Mouse (Mus musculus): ENCODE results near the gene Foxb2. TPM values are rescaled to one million over a fixed set of nuclear protein-coding genes. Genes with fewer than 3 reads are reported as not detected.

Foxb2 gene
- polyA plus RNA-seq (2014; fragmentation: Nextera tagmentation; extraction: Ambion mirVana), result 0.16 TPM in 1 of 2 replicates, not detected in the other

DNA sequence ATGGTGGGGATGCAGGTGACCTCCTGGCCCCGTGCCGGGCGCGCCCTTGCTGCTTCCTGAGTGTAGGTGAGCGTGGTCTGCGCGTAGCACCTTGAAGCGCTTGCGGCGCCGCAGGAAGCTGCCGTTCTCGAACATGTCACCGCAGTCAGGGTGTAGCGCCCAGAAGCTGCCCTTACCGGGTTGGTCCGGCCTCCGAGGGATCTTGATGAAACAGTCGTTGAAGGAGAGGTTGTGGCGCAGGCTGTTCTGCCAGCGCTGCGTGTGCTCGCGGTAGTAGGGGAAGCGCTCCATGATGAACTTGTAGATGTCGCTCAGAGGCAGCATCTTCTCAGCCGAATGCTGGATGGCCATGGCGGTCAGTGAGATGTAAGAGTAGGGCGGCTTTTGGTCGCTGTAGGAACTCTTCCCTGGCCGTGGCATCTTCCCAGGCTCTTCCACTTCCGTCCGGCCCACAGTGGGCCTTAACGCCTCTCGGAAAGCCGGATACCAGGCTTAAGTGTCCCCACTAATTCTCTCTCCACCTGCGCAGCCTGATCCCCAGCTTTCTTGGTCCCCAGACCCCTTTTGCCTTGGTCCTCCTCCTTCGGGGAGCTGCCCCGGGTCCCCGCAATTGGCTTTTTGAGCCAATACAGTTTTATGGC, at the start of gene Foxb2:
Gene Foxb2, minus strand, starts transcription at position 585 of the 641 bp plus-strand sequence.
- H3K9ac ChIP-seq (ENCODE audit: low read length), result peak within 1 kb of the TSS; percentile 22; the same call in 1 of the 2 replicates
- peaks cover 100% of the 10 kb centered on the region for H3K27me3 ChIP-seq (ENCODE audit: control insufficient read depth, insufficient read depth, low read length)
- peak within 1 kb of the TSS; percentile 61 for H3K4me2 ChIP-seq (ENCODE audit: low read depth)
- no peaks in the 10 kb centered on the region for H3K36me3 ChIP-seq (ENCODE audit: control insufficient read depth, insufficient read depth, low read length)
- peaks cover 17% of the 10 kb centered on the region for H3K4me1 ChIP-seq (ENCODE audit: control insufficient read depth, insufficient read depth, low read length)
- H3K4me3 ChIP-seq (ENCODE audit: low read depth, low read length), result peak within 1 kb of the TSS; percentile 40
- no peak within 1 kb of the TSS for H3K27ac ChIP-seq (ENCODE audit: low read depth, low read length)
- ATAC-seq (ENCODE audit: insufficient read depth, low FRiP score, low TSS enrichment) (no peak), DNase-seq (ENCODE audit: low spot score) (peak; percentile 58)
- H3K9me3 ChIP-seq (ENCODE audit: control insufficient read depth, low read length), result no peaks in the 10 kb centered on the region
- WGBS, result under 1% methylated on average over 40 of the region's 40 CpGs

GRCm38 (mm10) chr19:16911507-16911906, 37.9 kb upstream of the Foxb2 start:
- H3K27ac ChIP-seq (ENCODE audit: low read depth, low read length), result no peak overlapping the region
- H3K4me2 ChIP-seq (ENCODE audit: low read depth), result no peak overlapping the region
- no peaks in the 10 kb centered on the region for H3K36me3 ChIP-seq (ENCODE audit: control insufficient read depth, insufficient read depth, low read length)
- H3K27me3 ChIP-seq (ENCODE audit: control insufficient read depth, insufficient read depth, low read length), result no peaks in the 10 kb centered on the region
- H3K4me1 ChIP-seq (ENCODE audit: control insufficient read depth, insufficient read depth, low read length), result no peaks in the 10 kb centered on the region
- ATAC-seq (ENCODE audit: insufficient read depth, low FRiP score, low TSS enrichment) (no peak), DNase-seq (ENCODE audit: low spot score) (no peak)
- no peaks in the 10 kb centered on the region for H3K9me3 ChIP-seq (ENCODE audit: control insufficient read depth, low read length)
- no peak overlapping the region for H3K4me3 ChIP-seq (ENCODE audit: low read depth, low read length)
- H3K9ac ChIP-seq (ENCODE audit: low read length), result no peak overlapping the region
- 87% methylated on average over 5 of the region's 5 CpGs for WGBS

DNA sequence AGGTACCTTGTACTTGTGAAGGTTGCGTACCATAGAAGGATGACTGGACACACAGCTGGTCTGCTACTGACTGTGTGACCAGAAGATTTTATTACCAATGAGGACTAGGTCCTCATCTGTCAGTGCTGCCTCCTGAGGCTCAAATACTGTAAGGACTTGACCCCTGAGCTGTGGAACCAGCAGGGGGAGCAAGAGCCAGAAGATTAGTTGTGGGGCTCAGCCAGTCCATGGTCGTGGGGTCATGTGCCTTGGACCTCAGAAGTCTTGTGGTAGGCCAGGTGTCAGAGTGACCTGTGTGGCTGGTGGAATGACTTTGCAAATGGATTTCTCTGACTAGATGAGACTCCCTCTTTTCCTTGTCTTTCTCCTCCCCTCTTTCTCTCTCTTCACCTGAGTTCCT, 29.5 kb upstream of the Foxb2 start:
- no peak overlapping the region for H3K4me2 ChIP-seq (ENCODE audit: low read depth)
- no peaks in the 10 kb centered on the region for H3K4me1 ChIP-seq (ENCODE audit: control insufficient read depth, insufficient read depth, low read length)
- 86% methylated on average over 2 of the region's 2 CpGs for WGBS
- H3K9me3 ChIP-seq (ENCODE audit: control insufficient read depth, low read length), result no peaks in the 10 kb centered on the region
- DNase-seq (ENCODE audit: low spot score) (no peak), ATAC-seq (ENCODE audit: insufficient read depth, low FRiP score, low TSS enrichment) (no peak)
- H3K27me3 ChIP-seq (ENCODE audit: control insufficient read depth, insufficient read depth, low read length), result no peaks in the 10 kb centered on the region
- H3K9ac ChIP-seq (ENCODE audit: low read length), result no peak overlapping the region
- H3K27ac ChIP-seq (ENCODE audit: low read depth, low read length), result no peak overlapping the region
- no peaks in the 10 kb centered on the region for H3K36me3 ChIP-seq (ENCODE audit: control insufficient read depth, insufficient read depth, low read length)
- no peak overlapping the region for H3K4me3 ChIP-seq (ENCODE audit: low read depth, low read length)

DNA sequence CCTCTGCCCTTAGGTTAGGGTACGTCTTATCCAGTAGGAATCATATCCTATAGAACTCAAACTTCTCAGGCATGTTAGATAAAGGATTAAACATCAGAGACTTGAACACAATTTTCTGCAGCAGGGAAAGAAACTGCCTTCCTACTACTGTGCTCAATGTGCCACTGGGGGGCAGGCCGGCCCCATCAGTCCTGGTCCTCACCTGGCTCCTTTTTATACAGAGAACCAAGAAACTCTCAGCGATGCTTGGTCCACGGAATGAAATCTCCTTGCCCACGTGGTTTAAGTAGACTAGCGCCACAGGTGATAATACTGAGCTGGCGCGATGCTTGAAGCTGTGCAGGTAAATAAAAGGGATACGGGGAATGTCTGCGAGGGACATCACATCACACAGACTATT, 26.1 kb upstream of the Foxb2 start:
- WGBS, result 53% methylated on average over 10 of the region's 10 CpGs
- no peaks in the 10 kb centered on the region for H3K36me3 ChIP-seq (ENCODE audit: control insufficient read depth, insufficient read depth, low read length)
- H3K27ac ChIP-seq (ENCODE audit: low read depth, low read length), result no peak overlapping the region
- DNase-seq (ENCODE audit: low spot score) (no peak), ATAC-seq (ENCODE audit: insufficient read depth, low FRiP score, low TSS enrichment) (no peak)
- H3K4me1 ChIP-seq (ENCODE audit: control insufficient read depth, insufficient read depth, low read length), result no peaks in the 10 kb centered on the region
- no peaks in the 10 kb centered on the region for H3K27me3 ChIP-seq (ENCODE audit: control insufficient read depth, insufficient read depth, low read length)
- no peak overlapping the region for H3K4me3 ChIP-seq (ENCODE audit: low read depth, low read length)
- H3K9me3 ChIP-seq (ENCODE audit: control insufficient read depth, low read length), result no peaks in the 10 kb centered on the region
- no peak overlapping the region for H3K4me2 ChIP-seq (ENCODE audit: low read depth)
- no peak overlapping the region for H3K9ac ChIP-seq (ENCODE audit: low read length)

DNA sequence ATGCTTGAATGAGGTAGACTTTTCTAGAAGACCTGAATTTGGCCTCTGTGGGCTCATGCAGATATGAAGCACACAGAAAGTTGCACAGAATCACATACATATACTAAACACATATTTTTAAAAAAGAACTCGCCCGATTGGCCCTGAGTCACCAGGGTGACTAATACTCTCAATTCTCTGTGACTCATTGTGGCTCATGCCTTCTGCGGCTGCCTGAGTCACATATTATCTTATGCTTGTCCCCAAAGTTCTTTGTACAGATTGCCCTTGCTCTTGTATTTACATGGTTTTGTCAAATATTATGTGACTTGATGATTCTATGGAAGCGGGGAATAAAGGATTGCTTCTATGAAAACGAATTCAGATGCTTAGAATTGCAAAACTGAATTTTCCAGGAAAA, 25.0 kb upstream of the Foxb2 start:
- DNase-seq (ENCODE audit: low spot score) (no peak), ATAC-seq (ENCODE audit: insufficient read depth, low FRiP score, low TSS enrichment) (no peak)
- Histone ChIP-seq H3K9ac (ENCODE audit: low read length) (no peak overlapping the region), H3K27me3 (ENCODE audit: control insufficient read depth, insufficient read depth, low read length) (no peaks in the 10 kb centered on the region), H3K9me3 (ENCODE audit: control insufficient read depth, low read length) (no peaks in the 10 kb centered on the region), H3K4me3 (ENCODE audit: low read depth, low read length) (no peak overlapping the region), H3K4me1 (ENCODE audit: control insufficient read depth, insufficient read depth, low read length) (no peaks in the 10 kb centered on the region), H3K27ac (ENCODE audit: low read depth, low read length) (no peak overlapping the region), H3K4me2 (ENCODE audit: low read depth) (no peak overlapping the region), H3K36me3 (ENCODE audit: control insufficient read depth, insufficient read depth, low read length) (no peaks in the 10 kb centered on the region)
- 89% methylated on average over 5 of the region's 5 CpGs for WGBS

- H3K9me3 ChIP-seq (ENCODE audit: control insufficient read depth, low read length), result no peaks in the 10 kb centered on the region
- under 1% methylated on average over 17 of the region's 17 CpGs for WGBS
- H3K9ac ChIP-seq (ENCODE audit: low read length), result no peak overlapping the region
- H3K27ac ChIP-seq (ENCODE audit: low read depth, low read length), result no peak overlapping the region
- H3K4me3 ChIP-seq (ENCODE audit: low read depth, low read length), result no peak overlapping the region
- H3K36me3 ChIP-seq (ENCODE audit: control insufficient read depth, insufficient read depth, low read length), result no peaks in the 10 kb centered on the region
- no peak for ATAC-seq (ENCODE audit: insufficient read depth, low FRiP score, low TSS enrichment)
- peaks cover 17% of the 10 kb centered on the region for H3K4me1 ChIP-seq (ENCODE audit: control insufficient read depth, insufficient read depth, low read length)
- peaks cover 82% of the 10 kb centered on the region for H3K27me3 ChIP-seq (ENCODE audit: control insufficient read depth, insufficient read depth, low read length)
- peak overlapping the region; percentile 16; the same call in 1 of the 2 replicates for H3K4me2 ChIP-seq (ENCODE audit: low read depth)
- peak; percentile 59 for DNase-seq (ENCODE audit: low spot score)
These were observed 2.8 kb upstream of the Foxb2 start for GRCm38 (mm10) chr19:16876458-16876770.

- Histone ChIP-seq H3K36me3 (ENCODE audit: control insufficient read depth, insufficient read depth, low read length) (no peaks in the 10 kb centered on the region), H3K9me3 (ENCODE audit: control insufficient read depth, low read length) (no peaks in the 10 kb centered on the region), H3K4me1 (ENCODE audit: control insufficient read depth, insufficient read depth, low read length) (peaks cover 17% of the 10 kb centered on the region), H3K27ac (ENCODE audit: low read depth, low read length) (no peak overlapping the region), H3K4me2 (ENCODE audit: low read depth) (peak overlapping the region; percentile 16; the same call in 1 of the 2 replicates), H3K4me3 (ENCODE audit: low read depth, low read length) (no peak overlapping the region), H3K9ac (ENCODE audit: low read length) (no peak overlapping the region), H3K27me3 (ENCODE audit: control insufficient read depth, insufficient read depth, low read length) (peaks cover 88% of the 10 kb centered on the region)
- WGBS, result under 1% methylated on average over 34 of the region's 34 CpGs
- no peak for DNase-seq (ENCODE audit: low spot score)
- ATAC-seq (ENCODE audit: insufficient read depth, low FRiP score, low TSS enrichment), result no peak
These were observed 2.2 kb upstream of the Foxb2 start for GRCm38 (mm10) chr19:16875631-16876457.

DNA sequence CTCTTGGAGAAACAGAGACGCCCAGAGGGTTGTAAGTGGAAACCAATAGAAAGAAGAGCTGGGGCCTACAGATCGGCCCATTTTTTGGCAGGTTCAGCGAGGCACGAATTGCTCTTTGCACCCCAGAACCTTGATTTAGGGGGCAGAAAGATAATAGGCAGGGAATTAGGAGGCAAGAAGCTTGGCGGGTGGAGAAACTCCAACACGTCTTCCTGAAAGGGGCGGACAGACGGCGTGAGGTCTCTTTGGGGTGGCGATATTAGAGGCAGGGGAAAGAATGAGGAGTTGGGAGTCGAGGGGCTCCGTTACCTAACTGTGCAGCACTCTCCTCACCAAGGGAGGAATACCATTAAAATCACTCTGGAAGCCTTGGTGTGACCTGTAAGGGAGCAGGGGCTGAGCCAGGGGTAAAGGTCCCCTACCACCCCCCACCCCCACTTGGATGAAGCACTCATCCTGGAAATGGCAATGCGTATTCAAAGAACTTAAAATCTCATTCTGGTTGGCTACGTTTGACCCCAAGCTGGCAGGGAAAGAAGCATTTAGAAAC, 1.5 kb upstream of the Foxb2 start:
- Histone ChIP-seq H3K36me3 (ENCODE audit: control insufficient read depth, insufficient read depth, low read length) (no peaks in the 10 kb centered on the region), H3K27ac (ENCODE audit: low read depth, low read length) (no peak overlapping the region), H3K9me3 (ENCODE audit: control insufficient read depth, low read length) (no peaks in the 10 kb centered on the region), H3K9ac (ENCODE audit: low read length) (no peak overlapping the region), H3K27me3 (ENCODE audit: control insufficient read depth, insufficient read depth, low read length) (peaks cover 92% of the 10 kb centered on the region), H3K4me1 (ENCODE audit: control insufficient read depth, insufficient read depth, low read length) (peaks cover 17% of the 10 kb centered on the region), H3K4me2 (ENCODE audit: low read depth) (no peak overlapping the region; the same call in 1 of the 2 replicates), H3K4me3 (ENCODE audit: low read depth, low read length) (no peak overlapping the region)
- under 1% methylated on average over 14 of the region's 14 CpGs for WGBS
- peak; percentile 23 for DNase-seq (ENCODE audit: low spot score)
- no peak for ATAC-seq (ENCODE audit: insufficient read depth, low FRiP score, low TSS enrichment)

All from neural tube, embryonic 11.5 days (tissue).